In genomic region chr14:106052585-106053551, GRCm38 (mm10) we compare ENCODE assay signal across 27 mouse cellular contexts. TPM values are rescaled to one million over a fixed set of nuclear protein-coding genes. Genes with fewer than 3 reads are reported as not detected.
DNase-seq lines count a peak whose midpoint lies in the region; ATAC-seq and TF ChIP-seq lines count a peak whose summit lies in the region.
"Had no signal": no experiment of that assay in that cellular context is flagged by ENCODE, and none has a peak within 500 bp of the region (broad histone marks: within the 10 kb centered on the region; RNA-seq: fewer than 3 reads in every experiment).

No protein-coding gene starts in this region.

- no peaks in the 10 kb centered on the region for H3K36me3 ChIP-seq in kidney, embryonic 16.5 days (ENCODE audit: insufficient read depth, low read length)
- H3K36me3 ChIP-seq in ES-E14 (ENCODE audit: control insufficient read depth, insufficient read depth, low read length, poor library complexity, severe bottlenecking), result no peaks in the 10 kb centered on the region
- H3K36me3 ChIP-seq in intestine, postnatal 0 days (ENCODE audit: control insufficient read depth, insufficient read depth), result no peaks in the 10 kb centered on the region
- no peaks in the 10 kb centered on the region for H3K36me3 ChIP-seq in limb, embryonic 10.5 days
- H3K36me3 ChIP-seq: embryonic facial prominence, embryonic 13.5 days; hindbrain, embryonic 13.5 days had no signal

- 42% methylated on average over 6 of the region's 6 CpGs for WGBS in kidney, embryonic 16.5 days
- 56% methylated on average over 6 of the region's 6 CpGs for whole genome bisulfite sequencing in intestine, postnatal 0 days
- WGBS in limb, embryonic 10.5 days, result 68% methylated on average over 6 of the region's 6 CpGs

- no peaks in the 10 kb centered on the region for H3K9me3 ChIP-seq in kidney, embryonic 16.5 days (ENCODE audit: low read length)
- no peaks in the 10 kb centered on the region for H3K9me3 ChIP-seq in ES-E14 (ENCODE audit: control insufficient read depth, insufficient read depth, low read depth, low read length)
- H3K9me3 ChIP-seq in intestine, postnatal 0 days (ENCODE audit: control insufficient read depth), result no peaks in the 10 kb centered on the region
- no peaks in the 10 kb centered on the region for H3K9me3 ChIP-seq in limb, embryonic 10.5 days (replicated peaks)
- H3K9me3 ChIP-seq: embryonic facial prominence, embryonic 13.5 days; hindbrain, embryonic 13.5 days had no signal

- no peak overlapping the region for H3K4me3 ChIP-seq in kidney, embryonic 16.5 days (ENCODE audit: low read length)
- no peak overlapping the region for H3K4me3 ChIP-seq in ES-E14 (ENCODE audit: insufficient read depth in 1 of 2, low read depth in 1 of 2, low read length in 2 of 2, poor library complexity in 1 of 2, severe bottlenecking in 1 of 2)
- no peak overlapping the region for H3K4me3 ChIP-seq in embryonic fibroblast, embryonic 13.5 days (ENCODE audit: insufficient read depth, low read length)
- no peak overlapping the region for H3K4me3 ChIP-seq in intestine, postnatal 0 days (ENCODE audit: low read depth, low read length)
- H3K4me3 ChIP-seq in limb, embryonic 10.5 days, result no peak overlapping the region
- H3K4me3 ChIP-seq: embryonic facial prominence, embryonic 13.5 days; hindbrain, embryonic 13.5 days; left cerebral cortex, adult 2 months had no signal

- no peak for DNase-seq in kidney, postnatal 4 days
- DNase-seq in 3T3-L1 (ENCODE audit: low read depth, low spot score) (peak; percentile 79), ES-E14 (ENCODE audit: low read depth, low spot score) (no peak)
- no peak for DNase-seq in limb, embryonic 10.5 days (ENCODE audit: low spot score)
- DNase-seq: adrenal gland, postnatal 14 days; cerebellum, adult 11 months; cerebellum, postnatal 10 days; forebrain, postnatal 0 days; heart, adult 11 months; kidney, postnatal 10 days; left cerebral cortex, postnatal 4 days; liver, postnatal 0 days; retina, postnatal 1 day; thymus, postnatal 14 days had no signal

- in situ Hi-C loops in ES-E14 (cut with MboI; ENCODE audit: low sequenced_read_pairs in 2 of 2, unreplicated experiment in 2 of 2), result no loop called here

- no peak overlapping the region for H3K9ac ChIP-seq in kidney, embryonic 16.5 days (replicated peaks; ENCODE audit: low read length)
- H3K9ac ChIP-seq in ES-E14 (ENCODE audit: insufficient read depth, low read depth, low read length, poor library complexity, severe bottlenecking), result no peak overlapping the region
- no peak overlapping the region for H3K9ac ChIP-seq in intestine, postnatal 0 days (ENCODE audit: low read depth, low read length)
- H3K9ac ChIP-seq: embryonic facial prominence, embryonic 13.5 days; forebrain, postnatal 0 days; hindbrain, embryonic 13.5 days; liver, postnatal 0 days had no signal

- no peak for TF ChIP-seq CTCF in embryonic fibroblast, embryonic 13.5 days (IDR thresholded peaks at IDR 0.05; ENCODE audit: borderline replicate concordance, insufficient read depth, low read length)
- TF ChIP-seq CTCF in intestine, postnatal 0 days (IDR thresholded peaks at IDR 0.05; ENCODE audit: low read depth), result no peak

- no peaks in the 10 kb centered on the region for H3K27me3 ChIP-seq in kidney, embryonic 16.5 days (ENCODE audit: insufficient read depth, low read length)
- no peaks in the 10 kb centered on the region for H3K27me3 ChIP-seq in intestine, postnatal 0 days (replicated peaks; ENCODE audit: control insufficient read depth, insufficient read depth, low read length)
- H3K27me3 ChIP-seq in limb, embryonic 10.5 days (ENCODE audit: low read depth, poor library complexity, severe bottlenecking), result no peaks in the 10 kb centered on the region
- H3K27me3 ChIP-seq: embryonic facial prominence, embryonic 13.5 days; hindbrain, embryonic 13.5 days had no signal

- ATAC-seq in kidney, embryonic 16.5 days (ENCODE audit: low FRiP score, low TSS enrichment), result peak; percentile 49; the same call in 1 of the 2 replicates
- ATAC-seq in intestine, postnatal 0 days, result no peak
- ATAC-seq: CD4-positive, CD25-positive, alpha-beta regulatory T cell, adult 4 months; forebrain, postnatal 0 days; liver, postnatal 0 days had no signal

- no peaks in the 10 kb centered on the region for H3K4me1 ChIP-seq in kidney, embryonic 16.5 days (ENCODE audit: insufficient read depth, low read length)
- H3K4me1 ChIP-seq in ES-E14 (ENCODE audit: control insufficient read depth in 2 of 2, insufficient read depth in 2 of 2, low read length in 2 of 2, poor library complexity in 1 of 2), result no peaks in the 10 kb centered on the region
- H3K4me1 ChIP-seq in embryonic fibroblast, embryonic 13.5 days (ENCODE audit: control insufficient read depth, insufficient read depth, low read length), result peaks cover 8% of the 10 kb centered on the region
- no peaks in the 10 kb centered on the region for H3K4me1 ChIP-seq in intestine, postnatal 0 days (replicated peaks; ENCODE audit: control insufficient read depth, insufficient read depth, low read length)
- no peaks in the 10 kb centered on the region for H3K4me1 ChIP-seq in limb, embryonic 10.5 days
- H3K4me1 ChIP-seq: embryonic facial prominence, embryonic 13.5 days; hindbrain, embryonic 13.5 days had no signal

- TF ChIP-seq POLR2A in embryonic fibroblast, embryonic 13.5 days (IDR thresholded peaks at IDR 0.05; ENCODE audit: low read depth, low read length), result no peak

- no peak overlapping the region for H3K4me2 ChIP-seq in kidney, embryonic 16.5 days (replicated peaks; ENCODE audit: low read depth, low read length)
- no peak overlapping the region for H3K4me2 ChIP-seq in intestine, postnatal 0 days (replicated peaks; ENCODE audit: low read depth)
- H3K4me2 ChIP-seq: embryonic facial prominence, embryonic 13.5 days; hindbrain, embryonic 13.5 days; midbrain, embryonic 11.5 days had no signal

- H3K27ac ChIP-seq in kidney, embryonic 16.5 days (ENCODE audit: low read length), result no peak overlapping the region
- no peak overlapping the region for H3K27ac ChIP-seq in ES-E14 (ENCODE audit: insufficient read depth, low read depth, low read length, poor library complexity, severe bottlenecking)
- peak overlapping the region; percentile 99 for H3K27ac ChIP-seq in embryonic fibroblast, embryonic 13.5 days (ENCODE audit: insufficient read depth, low read length)
- H3K27ac ChIP-seq in intestine, postnatal 0 days (ENCODE audit: low read depth, low read length), result no peak overlapping the region
- no peak overlapping the region for H3K27ac ChIP-seq in limb, embryonic 10.5 days
- H3K27ac ChIP-seq: embryonic facial prominence, embryonic 13.5 days; hindbrain, embryonic 13.5 days; left cerebral cortex, adult 2 months had no signal

TF ChIP-seq in ES-E14, 5 proteins besides CTCF, POLR2A, EP300 and RAD21:
- TF ChIP-seq ZNF384 (IDR thresholded peaks at IDR 0.05; ENCODE audit: low read depth, low read length), result peak; percentile 86
- TF ChIP-seq ZC3H11A (IDR thresholded peaks at IDR 0.05; ENCODE audit: borderline replicate concordance, low read depth, low read length), result no peak
- TF ChIP-seq MAFK (IDR thresholded peaks at IDR 0.05; ENCODE audit: insufficient read depth, low read depth, low read length), result no peak

RNA-seq across cellular contexts. Expression of gene Trim52, which starts 53.1 kb away (rescaled TPM):
- not detected in 2 replicates for polyA plus RNA-seq in kidney, embryonic 16.5 days (2015; fragmentation: Nextera tagmentation; extraction: Ambion mirVana)
- total RNA-seq in ES-E14 (2012; rRNA removed), result 1.3 and 4.3 TPM in 2 replicates
- not detected in 2 replicates for polyA plus RNA-seq in embryonic fibroblast, embryonic 13.5 days (2011; ENCODE audit: insufficient read length, low read depth, missing spikeins)
- not detected in 2 replicates for polyA plus RNA-seq in intestine, postnatal 0 days (2015; fragmentation: Nextera tagmentation; extraction: Ambion mirVana)
- not detected in 2 replicates for polyA plus RNA-seq in limb, embryonic 10.5 days (2016; fragmentation: Nextera tagmentation; extraction: Ambion mirVana)
- total RNA-seq: adrenal gland, postnatal 14 days; forebrain, postnatal 0 days; layer of hippocampus, adult 8-10 months; left cerebral cortex, adult 2 months; left cerebral cortex, postnatal 4 days; liver, adult 2 months; MEL had no signal
- polyA plus RNA-seq: CD4-positive, CD25-positive, alpha-beta regulatory T cell, adult 4 months; forebrain, postnatal 0 days; hindbrain, embryonic 13.5 days; intestine, embryonic 14.5 days; liver, adult 2 months; liver, postnatal 0 days; midbrain, embryonic 11.5 days; neural tube, embryonic 11.5 days had no signal
